Mouse (Mus musculus) megakaryocyte, embryonic 14.5 days (primary cell): ENCODE measurements around the gene Meis2. TPM values are rescaled to one million over a fixed set of nuclear protein-coding genes. Genes with fewer than 3 reads are reported as not detected.

Source experiments
- H3K27me3 ChIP-seq: replicated peaks from 2 replicates; pipeline ENCODE3; 2012; ENCODE audit warnings: inconsistent platforms
- H3K36me3 ChIP-seq: replicated peaks from 2 replicates; pipeline ENCODE3; 2012; ENCODE audit warnings: low read length, inconsistent platforms, mixed read lengths
- H3K4me1 ChIP-seq: 2 replicates; pipeline ENCODE4 v1.6.1; 2012; ENCODE audit warnings: inconsistent platforms
- H3K4me3 ChIP-seq: replicated peaks from 2 replicates; pipeline ENCODE3; 2012; ENCODE audit warnings: moderate library complexity, mild to moderate bottlenecking, inconsistent platforms
- H3K9me3 ChIP-seq: 2 replicates; pipeline ENCODE4 v1.6.1; 2012; ENCODE audit warnings: inconsistent platforms
- FLI1 ChIP-seq: IDR thresholded peaks from 2 replicates; pipeline ENCODE4 v1.6.1; 2012; ENCODE audit warnings: low read length, inconsistent platforms, mixed read lengths
- GATA1 ChIP-seq: IDR thresholded peaks from 3 replicates; pipeline ENCODE4 v1.6.1; 2012; ENCODE audit warnings: mixed read lengths, low read length, inconsistent platforms, borderline replicate concordance
- polyA plus RNA-seq: library from polyadenylated mRNA; stranded (reverse); fragments of >175 nt; gene quantifications from 2 replicates; pipeline ENCODE4 v1.2.3, GENCODE M21; 2012; ENCODE audit warnings: low replicate concordance; ENCODE audit not compliant: insufficient read depth

Gene Meis2
- polyA plus RNA-seq, 1 experiment = not detected

DNA sequence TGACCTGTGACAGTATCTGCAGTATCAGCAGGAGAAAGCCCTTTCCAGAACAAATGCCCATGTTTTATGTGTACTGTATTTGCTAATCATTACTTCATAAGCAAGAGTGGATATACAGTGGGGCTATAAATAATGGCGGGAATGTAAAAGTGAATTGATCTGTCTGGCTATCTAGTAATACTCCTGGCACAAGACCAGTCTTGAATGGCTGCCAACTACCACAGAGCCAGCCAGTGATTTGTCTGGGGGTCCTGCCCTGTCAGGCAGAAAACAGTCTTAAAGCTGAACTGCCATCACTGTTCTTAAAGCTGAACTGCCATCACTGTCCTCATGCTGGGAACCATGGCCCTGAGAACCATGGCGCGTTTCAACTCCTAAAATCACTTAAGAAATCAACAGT is 169.9 kb downstream of the Meis2 start:
- Histone ChIP-seq H3K4me3 (no peak overlapping the region), H3K9me3 (0 out of 2 replicates have a peak, but pooled peaks cover 5% of the 10 kb centered on the region), H3K36me3 (no peaks in the 10 kb centered on the region), H3K4me1 (no peaks in the 10 kb centered on the region), H3K27me3 (no peaks in the 10 kb centered on the region)
- TF ChIP-seq GATA1 (no peak), FLI1 (no peak)

DNA sequence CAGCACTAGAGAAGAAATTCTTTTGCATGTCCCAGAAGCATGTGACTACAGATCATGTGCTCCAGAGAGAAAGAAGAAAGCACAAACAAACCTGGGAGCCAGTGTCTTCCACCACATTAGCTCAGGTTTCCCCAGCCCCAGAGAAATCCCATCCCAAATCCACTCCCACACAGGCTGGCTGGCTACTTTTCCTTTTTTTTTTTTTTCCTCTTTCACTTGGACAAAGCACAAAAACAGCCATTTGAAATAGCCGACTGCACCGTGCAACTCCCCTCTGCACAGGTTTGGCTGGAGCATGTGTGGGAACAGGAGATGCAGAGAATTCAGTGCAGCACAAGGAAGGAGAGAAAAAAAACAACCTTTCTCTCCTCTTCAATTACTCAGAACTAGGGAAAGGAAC is 170.4 kb downstream of the Meis2 start:
- Histone ChIP-seq H3K27me3 (no peaks in the 10 kb centered on the region), H3K36me3 (no peaks in the 10 kb centered on the region), H3K9me3 (0 out of 2 replicates have a peak, but pooled peaks cover 5% of the 10 kb centered on the region), H3K4me3 (no peak overlapping the region), H3K4me1 (no peaks in the 10 kb centered on the region)
- no peak for TF ChIP-seq FLI1
- TF ChIP-seq GATA1 = no peak

GRCm38 (mm10) chr2:115893113-115893512 is 172.5 kb downstream of the Meis2 start:
- Histone ChIP-seq H3K4me3 (no peak overlapping the region), H3K9me3 (0 out of 2 replicates have a peak, but pooled peaks cover 5% of the 10 kb centered on the region), H3K36me3 (no peaks in the 10 kb centered on the region), H3K27me3 (no peaks in the 10 kb centered on the region), H3K4me1 (no peaks in the 10 kb centered on the region)
- TF ChIP-seq FLI1 (no peak), GATA1 (no peak)

DNA sequence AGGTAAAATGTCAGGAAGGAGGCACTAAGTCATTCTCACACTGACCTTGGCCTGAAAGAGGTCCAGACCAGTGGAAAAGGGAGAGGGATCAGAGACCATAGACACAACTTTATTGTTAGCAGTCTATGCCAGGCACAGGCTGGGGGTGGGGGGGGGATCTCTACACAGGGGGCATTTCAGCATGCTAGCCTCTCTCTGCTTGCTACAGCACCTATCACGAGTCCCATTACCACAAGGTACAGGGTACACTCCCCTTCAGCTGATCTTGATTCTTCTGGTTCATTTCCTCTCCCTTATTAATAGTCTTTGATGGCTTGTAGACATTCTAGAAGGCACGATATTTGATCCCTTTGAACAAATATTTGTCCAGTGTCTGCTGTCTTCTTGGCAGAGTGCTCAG is 174.9 kb downstream of the Meis2 start:
- peaks cover 5% of the 10 kb centered on the region; the same call in 1 of the 2 replicates for H3K9me3 ChIP-seq

DNA sequence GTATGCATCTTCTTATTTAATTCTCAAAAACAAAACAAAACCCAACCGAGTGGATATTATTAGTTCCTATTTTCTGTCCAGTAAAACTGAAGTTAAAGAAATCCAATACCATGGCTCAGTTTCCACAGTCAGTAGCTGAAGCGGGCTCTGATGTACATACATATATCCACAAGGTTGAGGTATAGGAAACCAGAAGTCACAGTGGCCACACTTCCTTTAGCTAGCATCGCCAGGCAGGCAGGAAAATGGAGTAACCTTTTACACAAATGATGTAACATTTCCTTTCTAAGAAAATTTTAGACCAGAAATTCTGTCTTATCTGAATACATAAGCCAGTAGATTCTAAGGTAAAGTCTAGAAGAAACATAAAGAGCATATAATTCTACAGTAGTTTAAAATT is 175.6 kb downstream of the Meis2 start:
- H3K36me3 ChIP-seq = no peaks in the 10 kb centered on the region
- no peak overlapping the region for H3K4me3 ChIP-seq
- no peaks in the 10 kb centered on the region for H3K27me3 ChIP-seq
- H3K9me3 ChIP-seq = peaks cover 5% of the 10 kb centered on the region; the same call in 1 of the 2 replicates
- H3K4me1 ChIP-seq = no peaks in the 10 kb centered on the region
- TF ChIP-seq GATA1 = no peak
- no peak for TF ChIP-seq FLI1

More for the DNA sequence above, 174.9 kb downstream of the Meis2 start:
- TF ChIP-seq FLI1 = no peak
- TF ChIP-seq GATA1 = no peak
- Histone ChIP-seq H3K36me3 (no peaks in the 10 kb centered on the region), H3K4me1 (no peaks in the 10 kb centered on the region), H3K4me3 (no peak overlapping the region), H3K27me3 (no peaks in the 10 kb centered on the region)

DNA sequence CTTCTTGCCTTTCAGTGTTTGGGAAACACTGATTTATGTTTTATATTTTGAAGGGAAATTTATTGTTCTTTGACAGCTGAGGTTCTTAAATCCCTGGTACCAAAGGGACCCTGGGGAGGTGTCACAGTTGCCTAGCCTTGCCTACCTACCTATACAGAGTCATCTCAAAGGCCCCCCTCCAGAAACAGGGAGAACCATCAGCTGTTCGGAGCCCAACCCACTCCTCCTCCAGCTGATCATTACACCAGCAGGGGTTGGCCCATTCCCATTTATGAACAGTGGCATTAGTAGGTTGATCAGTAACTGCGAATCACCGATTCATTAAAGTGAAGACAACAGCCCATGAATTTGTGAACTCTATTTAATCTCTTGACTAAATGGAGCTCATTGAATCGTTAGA is 176.4 kb downstream of the Meis2 start:
- no peak for TF ChIP-seq FLI1
- no peak for TF ChIP-seq GATA1
- Histone ChIP-seq H3K36me3 (no peaks in the 10 kb centered on the region), H3K27me3 (no peaks in the 10 kb centered on the region), H3K4me3 (no peak overlapping the region), H3K9me3 (peaks cover 5% of the 10 kb centered on the region; the same call in 1 of the 2 replicates), H3K4me1 (no peaks in the 10 kb centered on the region)

DNA sequence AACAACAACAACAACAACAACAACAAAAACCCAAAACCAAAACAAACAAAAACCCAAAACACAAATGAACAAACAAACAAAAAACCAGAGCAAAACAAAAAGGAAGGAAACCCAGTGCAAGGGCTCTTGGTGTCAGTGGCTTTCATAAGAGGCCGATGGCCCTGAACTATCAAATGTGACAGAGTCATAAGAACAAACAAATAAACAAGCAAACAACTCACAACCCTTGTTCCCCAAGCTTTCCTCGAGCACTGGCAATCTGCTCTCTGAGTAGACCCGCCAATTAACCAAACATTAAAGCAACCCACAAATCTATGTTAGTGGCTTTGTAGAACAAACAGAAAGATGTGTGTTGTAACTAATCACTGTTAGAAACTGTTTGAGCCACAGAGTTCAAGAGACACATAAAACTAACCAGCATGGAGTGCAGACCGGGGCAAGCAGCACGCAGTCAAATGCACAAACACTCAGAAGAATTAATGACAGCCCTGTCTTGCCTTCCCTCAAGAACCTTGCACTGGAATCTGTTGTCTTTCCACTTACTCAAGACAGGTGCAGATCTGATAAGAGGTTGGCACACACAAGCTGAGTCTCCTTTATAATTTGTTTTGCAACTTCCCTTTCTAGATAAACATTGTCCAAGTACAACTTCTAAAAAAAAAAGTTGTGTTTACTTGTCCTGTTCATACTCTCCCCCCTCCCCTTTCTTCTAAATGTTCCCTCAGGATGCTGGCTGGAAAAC is 177.1 kb downstream of the Meis2 start:
- Histone ChIP-seq H3K4me1 (no peaks in the 10 kb centered on the region), H3K9me3 (peaks cover 7% of the 10 kb centered on the region), H3K36me3 (no peaks in the 10 kb centered on the region), H3K27me3 (no peaks in the 10 kb centered on the region), H3K4me3 (no peak overlapping the region)
- no peak for TF ChIP-seq GATA1
- TF ChIP-seq FLI1 = no peak

GRCm38 (mm10) chr2:115887631-115888030 is 178.0 kb downstream of the Meis2 start:
- no peaks in the 10 kb centered on the region for H3K36me3 ChIP-seq
- H3K4me3 ChIP-seq = no peak overlapping the region
- H3K4me1 ChIP-seq = no peaks in the 10 kb centered on the region
- TF ChIP-seq FLI1 (no peak), GATA1 (no peak)
- H3K9me3 ChIP-seq = peaks cover 5% of the 10 kb centered on the region
- H3K27me3 ChIP-seq = no peaks in the 10 kb centered on the region

DNA sequence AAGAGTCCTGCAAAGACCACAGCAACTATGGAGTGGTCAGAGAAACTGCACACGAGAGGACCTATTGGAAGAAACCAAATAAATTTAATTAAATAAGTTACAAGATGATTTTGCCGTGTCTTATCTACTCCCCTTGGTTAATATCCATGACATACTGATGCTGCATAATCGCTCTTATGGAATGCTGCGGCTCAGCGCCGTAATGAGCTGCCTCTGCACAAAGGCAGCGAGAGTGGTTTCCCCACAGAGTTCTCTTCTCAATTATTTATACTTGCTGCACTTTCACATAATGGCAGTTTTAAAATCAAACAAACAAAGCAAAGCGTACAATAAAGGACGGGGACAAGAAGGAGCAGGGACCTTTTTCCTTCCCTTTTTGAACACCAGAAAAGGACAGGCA is 181.5 kb downstream of the Meis2 start:
- TF ChIP-seq FLI1 (no peak), GATA1 (no peak)
- no peaks in the 10 kb centered on the region for H3K4me1 ChIP-seq
- H3K27me3 ChIP-seq = no peaks in the 10 kb centered on the region
- no peak overlapping the region for H3K4me3 ChIP-seq
- peaks cover 5% of the 10 kb centered on the region for H3K9me3 ChIP-seq
- no peaks in the 10 kb centered on the region for H3K36me3 ChIP-seq

DNA sequence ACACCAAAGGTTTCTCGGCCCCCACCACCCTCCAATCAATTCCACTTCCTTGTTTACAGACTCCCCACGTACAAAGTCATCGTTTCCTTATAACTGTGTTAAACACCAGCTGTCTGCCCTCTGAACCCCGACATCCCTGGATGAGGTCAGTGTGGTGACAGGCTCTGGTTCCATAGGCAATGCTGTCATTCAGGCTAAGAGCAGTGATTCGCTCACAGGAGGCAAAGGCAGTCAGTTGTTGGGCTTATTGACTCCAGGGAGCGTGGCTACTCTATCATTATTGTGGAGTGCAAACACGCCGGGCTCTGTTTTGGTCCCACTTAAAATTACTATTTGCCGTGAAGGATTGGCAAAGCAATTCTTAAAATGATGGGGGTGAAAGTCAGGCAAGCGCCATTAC is 182.1 kb downstream of the Meis2 start:
- Histone ChIP-seq H3K9me3 (peaks cover 6% of the 10 kb centered on the region), H3K4me3 (peak overlapping the region; percentile 33), H3K36me3 (no peaks in the 10 kb centered on the region), H3K4me1 (no peaks in the 10 kb centered on the region), H3K27me3 (no peaks in the 10 kb centered on the region)
- TF ChIP-seq FLI1 (no peak), GATA1 (no peak)
